Mouse (Mus musculus): Measurements from ENCODE around the gene Nags.

DNA sequence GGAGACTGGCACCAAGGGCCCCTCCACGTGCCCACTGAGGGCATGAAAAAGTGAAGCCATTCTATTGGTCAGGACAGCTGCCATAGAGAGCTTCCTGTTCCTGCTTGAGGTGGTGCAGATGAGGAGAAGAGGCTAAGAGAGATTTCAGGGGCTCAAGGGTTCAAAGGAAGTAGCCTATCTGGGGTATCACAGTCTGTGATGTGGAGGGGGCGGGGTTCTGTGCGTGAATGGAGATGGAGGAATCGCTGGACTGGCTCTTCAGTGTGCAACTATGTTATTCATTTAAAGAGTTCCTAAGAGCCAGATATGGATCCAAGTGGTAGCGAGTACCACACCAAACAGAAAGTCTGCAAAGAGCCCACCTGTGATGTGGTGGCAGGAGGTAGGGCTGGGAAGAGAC is 48.9 kb upstream of the Nags start:
- TF ChIP-seq CTCF (IDR thresholded peaks at IDR 0.05; ENCODE audit: low read depth) (no peak), EP300 (IDR thresholded peaks at IDR 0.05; ENCODE audit: low read depth) (no peak)
